Mouse (Mus musculus): Measurements from ENCODE around the gene Ssu72. TPM values are rescaled to one million over a fixed set of nuclear protein-coding genes. Genes with fewer than 3 reads are reported as not detected.

Ssu72 gene
- polyA plus RNA-seq, 1 experiment from 2014 or later = 147 TPM

GRCm38 (mm10) chr4:155762357-155762756 lies 57.8 kb downstream of the Ssu72 start:
- WGBS = 88% methylated on average over 3 of the region's 3 CpGs
- no peaks in the 10 kb centered on the region; the same call in none of the 2 replicates for H3K4me1 ChIP-seq (ENCODE audit: control insufficient read depth, insufficient read depth, low read length)
- no peak overlapping the region; the same call in 1 of the 2 replicates for H3K4me2 ChIP-seq (ENCODE audit: low read depth, low read length)
- no peaks in the 10 kb centered on the region for H3K27me3 ChIP-seq (ENCODE audit: control insufficient read depth, insufficient read depth, low read length)
- no peaks in the 10 kb centered on the region; the same call in 1 of the 2 replicates for H3K36me3 ChIP-seq (replicated peaks; ENCODE audit: control insufficient read depth, insufficient read depth, low read depth, low read length)
- H3K9ac ChIP-seq (replicated peaks; ENCODE audit: low read length) = no peak overlapping the region
- H3K4me3 ChIP-seq (ENCODE audit: low read depth, low read length) = no peak overlapping the region
- H3K9me3 ChIP-seq (replicated peaks; ENCODE audit: control insufficient read depth, low read length) = no peaks in the 10 kb centered on the region
- ATAC-seq (replicated peaks; ENCODE audit: insufficient number of reproducible peaks, low FRiP score, low TSS enrichment, low read depth) (no peak), DNase-seq (ENCODE audit: low spot score) (no peak)
- H3K27ac ChIP-seq (replicated peaks; ENCODE audit: low read depth, low read length) = no peak overlapping the region

DNA sequence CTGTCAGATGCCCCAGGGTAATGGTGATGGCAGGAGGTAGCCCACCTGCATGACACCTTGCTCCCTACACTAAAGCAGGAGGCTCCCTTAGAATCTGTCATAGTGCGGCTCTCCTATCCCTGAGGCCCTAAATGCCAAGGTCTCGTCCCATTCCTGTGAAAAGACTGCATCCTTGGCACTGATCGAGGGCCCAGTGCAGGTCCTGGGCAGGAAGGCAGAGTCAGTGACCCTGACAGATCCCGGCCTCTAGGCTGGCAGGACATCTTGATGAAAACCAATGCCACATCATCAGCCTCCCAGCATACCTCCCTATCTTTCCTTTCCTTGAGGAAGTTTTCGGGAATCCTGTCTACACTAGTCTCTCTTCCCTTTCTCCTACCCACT lies 64.9 kb downstream of the Ssu72 start:
- H3K9me3 ChIP-seq (replicated peaks; ENCODE audit: control insufficient read depth, low read length) = no peaks in the 10 kb centered on the region
- peak overlapping the region; percentile 90 for H3K9ac ChIP-seq (replicated peaks; ENCODE audit: low read length)
- H3K4me3 ChIP-seq (ENCODE audit: low read depth, low read length) = peak overlapping the region; percentile 43
- H3K27ac ChIP-seq (replicated peaks; ENCODE audit: low read depth, low read length) = no peak overlapping the region
- H3K36me3 ChIP-seq (replicated peaks; ENCODE audit: control insufficient read depth, insufficient read depth, low read depth, low read length) = no peaks in the 10 kb centered on the region
- peak overlapping the region; percentile 77 for H3K4me2 ChIP-seq (ENCODE audit: low read depth, low read length)
- WGBS = 66% methylated on average over 5 of the region's 5 CpGs
- no peak for DNase-seq (ENCODE audit: low spot score)
- H3K4me1 ChIP-seq (ENCODE audit: control insufficient read depth, insufficient read depth, low read length) = peaks cover 2% of the 10 kb centered on the region
- no peaks in the 10 kb centered on the region; the same call in 1 of the 2 replicates for H3K27me3 ChIP-seq (ENCODE audit: control insufficient read depth, insufficient read depth, low read length)
- no peak for ATAC-seq (replicated peaks; ENCODE audit: insufficient number of reproducible peaks, low FRiP score, low TSS enrichment, low read depth)

- H3K4me3 ChIP-seq (ENCODE audit: low read depth, low read length) = peak overlapping the region; percentile 43
- peak; percentile 80 for ATAC-seq (replicated peaks; ENCODE audit: insufficient number of reproducible peaks, low FRiP score, low TSS enrichment, low read depth)
- H3K9me3 ChIP-seq (replicated peaks; ENCODE audit: control insufficient read depth, low read length) = no peaks in the 10 kb centered on the region
- H3K9ac ChIP-seq (replicated peaks; ENCODE audit: low read length) = peak overlapping the region; percentile 90
- peak overlapping the region; percentile 52 for H3K27ac ChIP-seq (replicated peaks; ENCODE audit: low read depth, low read length)
- no peaks in the 10 kb centered on the region for H3K36me3 ChIP-seq (replicated peaks; ENCODE audit: control insufficient read depth, insufficient read depth, low read depth, low read length)
- under 1% methylated on average over 39 of the region's 39 CpGs for WGBS
- peaks cover 2% of the 10 kb centered on the region for H3K4me1 ChIP-seq (ENCODE audit: control insufficient read depth, insufficient read depth, low read length)
- DNase-seq (ENCODE audit: low spot score) = peak; percentile 93
- peak overlapping the region; percentile 77 for H3K4me2 ChIP-seq (ENCODE audit: low read depth, low read length)
- no peaks in the 10 kb centered on the region; the same call in 1 of the 2 replicates for H3K27me3 ChIP-seq (ENCODE audit: control insufficient read depth, insufficient read depth, low read length)
These were observed 65.4 kb downstream of the Ssu72 start for GRCm38 (mm10) chr4:155769880-155770512.

- Histone ChIP-seq H3K9me3 (replicated peaks; ENCODE audit: control insufficient read depth, low read length) (no peaks in the 10 kb centered on the region), H3K27ac (replicated peaks; ENCODE audit: low read depth, low read length) (no peak overlapping the region), H3K4me1 (ENCODE audit: control insufficient read depth, insufficient read depth, low read length) (peaks cover 2% of the 10 kb centered on the region), H3K9ac (replicated peaks; ENCODE audit: low read length) (peak overlapping the region; percentile 90), H3K27me3 (ENCODE audit: control insufficient read depth, insufficient read depth, low read length) (no peaks in the 10 kb centered on the region; the same call in 1 of the 2 replicates), H3K4me3 (ENCODE audit: low read depth, low read length) (peak overlapping the region; percentile 43), H3K36me3 (replicated peaks; ENCODE audit: control insufficient read depth, insufficient read depth, low read depth, low read length) (no peaks in the 10 kb centered on the region), H3K4me2 (ENCODE audit: low read depth, low read length) (peak overlapping the region; percentile 77)
- DNase-seq (ENCODE audit: low spot score) (no peak), ATAC-seq (replicated peaks; ENCODE audit: insufficient number of reproducible peaks, low FRiP score, low TSS enrichment, low read depth) (0 out of 2 replicates have a peak, but pooled peaks have one; percentile 7)
- 42% methylated on average over 24 of the region's 24 CpGs for WGBS
These were observed 66.0 kb downstream of the Ssu72 start for GRCm38 (mm10) chr4:155770626-155771025.

GRCm38 (mm10) chr4:155771706-155772105 lies 67.1 kb downstream of the Ssu72 start:
- no peak overlapping the region for H3K4me3 ChIP-seq (ENCODE audit: low read depth, low read length)

GRCm38 (mm10) chr4:155772786-155773185 lies 68.2 kb downstream of the Ssu72 start:
- DNase-seq (ENCODE audit: low spot score) (no peak), ATAC-seq (replicated peaks; ENCODE audit: insufficient number of reproducible peaks, low FRiP score, low TSS enrichment, low read depth) (no peak)
- no peaks in the 10 kb centered on the region; the same call in 1 of the 2 replicates for H3K27me3 ChIP-seq (ENCODE audit: control insufficient read depth, insufficient read depth, low read length)
- H3K9me3 ChIP-seq (replicated peaks; ENCODE audit: control insufficient read depth, low read length) = no peaks in the 10 kb centered on the region
- WGBS = 85% methylated on average over 13 of the region's 13 CpGs
- no peak overlapping the region for H3K4me3 ChIP-seq (ENCODE audit: low read depth, low read length)
- no peak overlapping the region for H3K4me2 ChIP-seq (ENCODE audit: low read depth, low read length)
- peaks cover 2% of the 10 kb centered on the region for H3K4me1 ChIP-seq (ENCODE audit: control insufficient read depth, insufficient read depth, low read length)
- H3K36me3 ChIP-seq (replicated peaks; ENCODE audit: control insufficient read depth, insufficient read depth, low read depth, low read length) = no peaks in the 10 kb centered on the region
- H3K9ac ChIP-seq (replicated peaks; ENCODE audit: low read length) = no peak overlapping the region
- H3K27ac ChIP-seq (replicated peaks; ENCODE audit: low read depth, low read length) = no peak overlapping the region

More at GRCm38 (mm10) chr4:155771706-155772105, 67.1 kb downstream of the Ssu72 start:
- Histone ChIP-seq H3K27me3 (ENCODE audit: control insufficient read depth, insufficient read depth, low read length) (no peaks in the 10 kb centered on the region; the same call in 1 of the 2 replicates), H3K4me2 (ENCODE audit: low read depth, low read length) (no peak overlapping the region), H3K27ac (replicated peaks; ENCODE audit: low read depth, low read length) (no peak overlapping the region), H3K4me1 (ENCODE audit: control insufficient read depth, insufficient read depth, low read length) (peaks cover 2% of the 10 kb centered on the region), H3K36me3 (replicated peaks; ENCODE audit: control insufficient read depth, insufficient read depth, low read depth, low read length) (no peaks in the 10 kb centered on the region), H3K9me3 (replicated peaks; ENCODE audit: control insufficient read depth, low read length) (no peaks in the 10 kb centered on the region), H3K9ac (replicated peaks; ENCODE audit: low read length) (no peak overlapping the region)
- WGBS = 87% methylated on average over 2 of the region's 2 CpGs
- ATAC-seq (replicated peaks; ENCODE audit: insufficient number of reproducible peaks, low FRiP score, low TSS enrichment, low read depth) (no peak), DNase-seq (ENCODE audit: low spot score) (no peak)

DNA sequence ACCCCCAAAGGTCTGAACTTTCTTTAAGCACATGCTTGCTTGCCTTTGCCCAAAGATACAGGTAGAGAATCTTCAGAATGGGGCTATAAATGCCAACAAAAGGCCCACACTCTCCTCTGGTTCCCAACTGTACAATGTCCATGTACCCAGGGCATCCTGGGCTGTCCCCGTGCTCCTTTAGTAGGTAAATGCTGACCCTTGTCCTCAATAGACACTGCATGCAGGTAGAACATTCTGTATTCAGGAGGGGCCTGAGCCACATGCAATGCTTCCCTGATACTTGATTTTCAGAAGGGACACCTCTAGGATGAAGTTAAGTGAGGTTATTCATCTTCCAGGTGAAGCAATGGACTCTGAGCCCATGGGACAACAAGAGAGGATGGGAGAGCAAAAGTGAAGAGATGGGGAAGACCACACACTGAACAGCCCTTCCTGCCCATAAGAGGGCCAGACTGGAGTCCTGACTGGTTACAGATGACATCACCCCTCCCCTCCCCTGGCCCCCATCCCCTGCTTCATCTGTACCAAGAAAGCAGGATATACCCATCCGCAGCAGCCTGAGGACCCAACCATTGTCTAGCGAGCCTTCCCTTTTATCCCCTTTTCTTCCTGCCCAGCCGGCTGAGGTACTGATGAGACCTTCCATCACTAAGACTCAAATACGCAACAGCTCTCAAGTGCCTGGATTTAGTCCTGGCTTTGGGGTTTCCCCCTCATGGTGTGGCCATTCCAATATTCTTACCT lies 68.9 kb downstream of the Ssu72 start:
- H3K27me3 ChIP-seq (ENCODE audit: control insufficient read depth, insufficient read depth, low read length) = no peaks in the 10 kb centered on the region; the same call in 1 of the 2 replicates
- no peaks in the 10 kb centered on the region for H3K36me3 ChIP-seq (replicated peaks; ENCODE audit: control insufficient read depth, insufficient read depth, low read depth, low read length)
- H3K27ac ChIP-seq (replicated peaks; ENCODE audit: low read depth, low read length) = no peak overlapping the region
- DNase-seq (ENCODE audit: low spot score) (no peak), ATAC-seq (replicated peaks; ENCODE audit: insufficient number of reproducible peaks, low FRiP score, low TSS enrichment, low read depth) (no peak)
- peaks cover 2% of the 10 kb centered on the region for H3K4me1 ChIP-seq (ENCODE audit: control insufficient read depth, insufficient read depth, low read length)
- no peaks in the 10 kb centered on the region for H3K9me3 ChIP-seq (replicated peaks; ENCODE audit: control insufficient read depth, low read length)
- peak overlapping the region; percentile 32; the same call in 1 of the 2 replicates for H3K4me3 ChIP-seq (ENCODE audit: low read depth, low read length)
- H3K9ac ChIP-seq (replicated peaks; ENCODE audit: low read length) = no peak overlapping the region; the same call in 1 of the 2 replicates
- WGBS = 33% methylated on average over 5 of the region's 5 CpGs
- H3K4me2 ChIP-seq (ENCODE audit: low read depth, low read length) = peak overlapping the region; percentile 55

Data from embryonic facial prominence, embryonic 11.5 days (tissue).